Mouse (Mus musculus): ENCODE data around the gene Zfand2b. TPM values are rescaled to one million over a fixed set of nuclear protein-coding genes. Genes with fewer than 3 reads are reported as not detected.

Gene Zfand2b
- polyA plus RNA-seq, 1 experiment from 2014 or later: 32.1 TPM

- Histone ChIP-seq H3K27ac (peak overlapping the region; percentile 94), H3K27me3 (ENCODE audit: insufficient read depth, poor library complexity, severe bottlenecking) (peaks cover 23% of the 10 kb centered on the region; the same call in 1 of the 2 replicates), H3K4me3 (peak overlapping the region; percentile 97), H3K9me3 (no peaks in the 10 kb centered on the region), H3K4me1 (peaks cover 37% of the 10 kb centered on the region), H3K36me3 (peaks cover 46% of the 10 kb centered on the region)
- 10% methylated on average over 17 of the region's 17 CpGs for whole genome bisulfite sequencing
- no peak for DNase-seq (ENCODE audit: low spot score)
Measured at GRCm38 (mm10) chr1:75211141-75211708, 42.8 kb downstream of the Zfand2b start.

DNA sequence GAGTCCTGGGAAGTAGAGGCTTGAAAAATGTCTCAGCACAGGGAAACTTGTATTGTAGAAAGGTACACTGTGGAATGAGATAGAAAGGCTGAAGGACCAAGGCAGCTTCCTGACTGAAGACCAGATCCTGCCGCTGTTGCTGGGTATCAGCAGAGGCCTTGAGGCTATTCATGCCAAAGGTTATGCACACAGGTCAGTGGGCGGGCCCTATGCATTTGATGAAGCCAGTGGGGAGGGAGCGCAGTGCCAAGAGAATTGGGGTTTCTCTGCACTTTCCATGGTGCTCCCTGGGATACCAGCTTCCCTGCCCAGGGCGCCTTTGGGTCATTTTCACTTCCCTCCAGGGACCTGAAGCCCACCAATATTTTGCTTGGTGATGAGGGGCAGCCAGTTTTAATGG is 44.1 kb downstream of the Zfand2b start:
- 75% methylated on average over 4 of the region's 4 CpGs for WGBS
- Histone ChIP-seq H3K36me3 (peaks cover 48% of the 10 kb centered on the region), H3K27me3 (ENCODE audit: insufficient read depth, poor library complexity, severe bottlenecking) (peaks cover 36% of the 10 kb centered on the region), H3K27ac (no peak overlapping the region), H3K9me3 (no peaks in the 10 kb centered on the region), H3K4me1 (peaks cover 37% of the 10 kb centered on the region), H3K4me3 (no peak overlapping the region; the same call in 1 of the 2 replicates)
- no peak for DNase-seq (ENCODE audit: low spot score)

DNA sequence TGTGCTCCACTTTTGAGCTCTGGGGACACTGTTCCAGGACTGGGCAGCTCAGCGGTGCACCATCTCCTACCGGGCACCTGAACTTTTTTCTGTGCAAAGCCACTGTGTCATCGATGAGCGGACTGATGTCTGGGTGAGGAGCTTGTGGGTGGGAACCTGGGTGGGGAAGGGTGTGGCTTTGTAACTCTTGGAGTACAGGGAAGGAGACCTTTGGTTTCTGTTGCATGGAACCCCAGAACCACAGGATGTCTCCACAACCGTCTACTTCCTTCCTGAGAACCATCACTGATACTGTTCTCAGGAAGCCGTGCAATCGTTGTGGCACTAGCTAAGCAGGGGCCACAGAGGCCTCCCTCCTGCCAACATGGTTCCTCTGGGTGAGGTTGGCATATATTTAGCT is 44.6 kb downstream of the Zfand2b start:
- WGBS: 83% methylated on average over 7 of the region's 7 CpGs
- H3K36me3 ChIP-seq: peaks cover 48% of the 10 kb centered on the region
- DNase-seq (ENCODE audit: low spot score): no peak
- H3K27ac ChIP-seq: no peak overlapping the region
- H3K4me1 ChIP-seq: peaks cover 41% of the 10 kb centered on the region
- H3K4me3 ChIP-seq: no peak overlapping the region
- H3K9me3 ChIP-seq: no peaks in the 10 kb centered on the region
- peaks cover 41% of the 10 kb centered on the region for H3K27me3 ChIP-seq (ENCODE audit: insufficient read depth, poor library complexity, severe bottlenecking)

DNA sequence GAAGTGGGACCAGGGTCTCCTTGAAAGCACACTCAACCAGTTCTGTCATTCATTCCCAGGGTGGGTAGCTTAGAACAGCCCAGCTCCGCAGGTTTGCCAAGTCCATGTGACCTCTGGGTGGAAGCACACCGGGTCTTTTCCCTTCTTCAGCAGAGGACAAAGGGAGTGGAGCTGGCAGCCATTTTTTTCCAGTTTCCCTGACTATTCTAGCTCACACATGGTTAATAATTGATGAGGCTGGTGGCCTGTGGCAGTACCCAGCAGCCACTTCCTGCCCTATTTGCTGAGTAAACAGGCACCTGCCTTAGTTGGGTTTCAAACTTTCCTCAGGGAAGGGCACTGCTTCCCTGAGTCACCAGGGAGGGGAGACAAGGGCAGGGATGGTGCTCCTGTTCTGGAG is 46.0 kb downstream of the Zfand2b start:
- Histone ChIP-seq H3K9me3 (no peaks in the 10 kb centered on the region), H3K27me3 (ENCODE audit: insufficient read depth, poor library complexity, severe bottlenecking) (peaks cover 42% of the 10 kb centered on the region), H3K27ac (no peak overlapping the region), H3K4me1 (peaks cover 48% of the 10 kb centered on the region), H3K36me3 (peaks cover 48% of the 10 kb centered on the region), H3K4me3 (no peak overlapping the region)
- no peak for DNase-seq (ENCODE audit: low spot score)
- 64% methylated on average over 2 of the region's 2 CpGs for WGBS

DNA sequence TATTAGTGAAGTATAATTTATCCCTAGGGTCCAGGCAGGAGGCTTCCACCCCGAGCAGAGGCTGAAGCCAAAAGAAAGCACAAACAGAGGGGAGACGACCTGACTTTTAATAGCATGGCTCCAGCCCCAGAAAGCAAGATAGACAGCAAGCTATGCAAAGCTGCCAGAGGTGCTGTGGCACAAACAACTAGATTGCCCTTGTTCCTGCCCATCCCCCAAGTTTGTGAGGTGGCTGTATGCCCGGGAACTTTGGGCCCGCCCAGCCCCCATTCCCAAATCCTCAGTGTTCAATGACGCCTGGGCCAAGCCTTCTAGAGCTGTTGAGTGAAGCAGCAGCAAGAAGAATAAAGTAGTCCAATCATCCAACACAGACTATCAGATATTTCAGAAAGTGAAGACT is 46.4 kb downstream of the Zfand2b start:
- Histone ChIP-seq H3K27ac (no peak overlapping the region), H3K4me1 (peaks cover 48% of the 10 kb centered on the region)
- 79% methylated on average over 5 of the region's 5 CpGs for WGBS

DNA sequence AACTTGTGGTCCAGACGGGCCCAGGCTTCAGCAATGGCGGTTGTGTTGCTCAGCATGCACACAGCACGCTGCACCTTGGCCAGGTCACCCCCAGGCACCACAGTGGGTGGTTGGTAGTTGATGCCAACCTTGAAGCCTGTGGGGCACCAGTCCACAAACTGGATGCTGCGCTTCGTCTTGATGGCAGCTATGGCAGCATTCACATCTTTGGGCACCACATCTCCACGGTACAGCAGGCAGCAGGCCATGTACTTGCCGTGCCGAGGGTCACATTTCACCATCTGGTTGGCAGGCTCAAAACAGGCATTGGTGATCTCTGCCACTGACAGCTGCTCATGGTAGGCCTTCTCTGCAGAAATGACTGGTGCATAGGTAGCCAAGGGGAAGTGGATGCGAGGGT is 47.3 kb downstream of the Zfand2b start:
- H3K27ac ChIP-seq: no peak overlapping the region
- no peak for DNase-seq (ENCODE audit: low spot score)
- H3K9me3 ChIP-seq: no peaks in the 10 kb centered on the region
- peaks cover 50% of the 10 kb centered on the region for H3K27me3 ChIP-seq (ENCODE audit: insufficient read depth, poor library complexity, severe bottlenecking)
- 88% methylated on average over 9 of the region's 9 CpGs for WGBS
- H3K36me3 ChIP-seq: peaks cover 48% of the 10 kb centered on the region
- H3K4me3 ChIP-seq: no peak overlapping the region
- H3K4me1 ChIP-seq: peaks cover 43% of the 10 kb centered on the region

More for the DNA sequence above, 46.4 kb downstream of the Zfand2b start:
- H3K27me3 ChIP-seq (ENCODE audit: insufficient read depth, poor library complexity, severe bottlenecking): peaks cover 42% of the 10 kb centered on the region
- H3K36me3 ChIP-seq: peaks cover 48% of the 10 kb centered on the region
- DNase-seq (ENCODE audit: low spot score): no peak
- no peaks in the 10 kb centered on the region for H3K9me3 ChIP-seq
- H3K4me3 ChIP-seq: no peak overlapping the region

DNA sequence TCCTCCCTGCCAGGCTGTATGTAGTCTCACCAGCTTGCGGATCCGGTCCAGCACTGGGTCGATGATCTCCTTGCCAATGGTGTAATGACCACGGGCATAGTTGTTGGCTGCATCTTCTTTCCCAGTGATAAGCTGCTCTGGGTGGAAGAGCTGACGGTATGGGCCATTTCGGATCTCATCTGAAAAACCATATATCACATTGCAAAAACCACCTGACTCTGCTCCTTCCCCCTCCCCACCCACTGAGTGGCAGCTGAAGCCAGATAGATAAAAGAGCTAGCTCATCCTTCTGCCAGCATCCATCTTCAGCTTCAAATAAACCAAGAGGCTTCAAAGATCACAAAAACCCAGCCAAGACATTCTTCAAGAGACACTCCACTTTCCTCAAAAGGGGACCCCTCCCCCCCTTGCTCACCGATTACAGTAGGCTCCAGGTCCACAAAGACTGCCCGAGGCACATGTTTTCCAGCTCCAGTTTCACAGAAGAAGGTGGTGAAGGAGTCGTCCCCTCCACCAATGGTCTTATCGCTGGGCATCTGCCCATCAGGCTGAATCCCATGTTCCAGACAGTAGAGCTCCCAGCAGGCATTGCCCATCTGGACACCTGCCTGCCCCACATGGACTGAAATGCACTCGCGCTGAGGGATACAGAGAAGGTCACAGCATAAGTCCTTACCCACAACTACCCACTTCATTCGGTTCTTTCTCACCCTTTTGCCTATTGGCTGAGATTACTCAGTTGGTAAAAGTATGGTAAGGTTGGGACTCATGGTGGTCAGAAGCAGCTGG is 48.5 kb downstream of the Zfand2b start:
- Histone ChIP-seq H3K36me3 (peaks cover 44% of the 10 kb centered on the region), H3K27me3 (ENCODE audit: insufficient read depth, poor library complexity, severe bottlenecking) (peaks cover 62% of the 10 kb centered on the region), H3K27ac (no peak overlapping the region), H3K4me1 (peaks cover 35% of the 10 kb centered on the region), H3K4me3 (peak overlapping the region; percentile 6; the same call in 1 of the 2 replicates), H3K9me3 (no peaks in the 10 kb centered on the region)
- 70% methylated on average over 13 of the region's 13 CpGs for WGBS
- DNase-seq (ENCODE audit: low spot score): no peak

GRCm38 (mm10) chr1:75217893-75218226 is 49.4 kb downstream of the Zfand2b start:
- DNase-seq (ENCODE audit: low spot score): no peak
- Histone ChIP-seq H3K4me3 (peak overlapping the region; percentile 72), H3K36me3 (peaks cover 36% of the 10 kb centered on the region), H3K27me3 (ENCODE audit: insufficient read depth, poor library complexity, severe bottlenecking) (peaks cover 62% of the 10 kb centered on the region), H3K4me1 (peaks cover 26% of the 10 kb centered on the region), H3K9me3 (no peaks in the 10 kb centered on the region), H3K27ac (no peak overlapping the region; the same call in 1 of the 2 replicates)
- WGBS: 2% methylated on average over 6 of the region's 6 CpGs

GRCm38 (mm10) chr1:75218227-75219001 is 50.0 kb downstream of the Zfand2b start:
- DNase-seq (ENCODE audit: low spot score): no peak

GRCm38 (mm10) chr1:75219078-75219477 is 50.6 kb downstream of the Zfand2b start:
- Histone ChIP-seq H3K9me3 (no peaks in the 10 kb centered on the region), H3K4me1 (peaks cover 22% of the 10 kb centered on the region), H3K4me3 (peak overlapping the region; percentile 72), H3K36me3 (peaks cover 23% of the 10 kb centered on the region), H3K27ac (peak overlapping the region; percentile 76), H3K27me3 (ENCODE audit: insufficient read depth, poor library complexity, severe bottlenecking) (peaks cover 62% of the 10 kb centered on the region)
- DNase-seq (ENCODE audit: low spot score): peak; percentile 92
- WGBS: under 1% methylated on average over 24 of the region's 24 CpGs

More at GRCm38 (mm10) chr1:75218227-75219001, 50.0 kb downstream of the Zfand2b start:
- H3K4me3 ChIP-seq: peak overlapping the region; percentile 72
- peak overlapping the region; percentile 76 for H3K27ac ChIP-seq
- peaks cover 22% of the 10 kb centered on the region for H3K4me1 ChIP-seq
- WGBS: 2% methylated on average over 38 of the region's 38 CpGs
- no peaks in the 10 kb centered on the region for H3K9me3 ChIP-seq
- peaks cover 62% of the 10 kb centered on the region for H3K27me3 ChIP-seq (ENCODE audit: insufficient read depth, poor library complexity, severe bottlenecking)
- peaks cover 30% of the 10 kb centered on the region for H3K36me3 ChIP-seq

DNA sequence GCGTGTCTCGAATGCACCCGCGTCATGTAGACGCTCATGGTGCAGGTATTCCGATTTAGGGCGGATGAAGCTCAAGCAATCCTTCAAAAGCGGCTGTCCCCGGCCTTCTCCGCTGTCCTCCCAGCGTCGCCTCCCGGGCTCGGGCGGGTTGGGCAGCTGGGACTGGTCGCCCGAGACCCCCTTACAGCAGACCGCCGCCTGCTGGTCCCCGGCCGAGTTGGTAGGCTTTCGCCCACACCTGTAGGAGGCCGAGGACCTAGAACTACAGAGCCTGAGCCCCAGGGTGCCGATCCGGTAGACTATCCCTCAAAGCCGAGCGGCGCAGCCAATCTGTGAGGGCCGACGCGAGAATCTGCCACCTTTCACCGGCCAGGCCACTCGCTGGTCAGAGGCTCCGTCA is 51.1 kb downstream of the Zfand2b start, which contains the start of gene Tuba4a:
TSS of gene Tuba4a (minus strand) at position 335 of the 400 bp plus-strand sequence.
- peak within 1 kb of the TSS; percentile 76 for H3K27ac ChIP-seq
- H3K4me3 ChIP-seq: peak within 1 kb of the TSS; percentile 72
- peaks cover 22% of the 10 kb centered on the region for H3K4me1 ChIP-seq
- H3K36me3 ChIP-seq: peaks cover 19% of the 10 kb centered on the region
- WGBS: under 1% methylated on average over 34 of the region's 34 CpGs
- H3K9me3 ChIP-seq: no peaks in the 10 kb centered on the region
- peaks cover 62% of the 10 kb centered on the region for H3K27me3 ChIP-seq (ENCODE audit: insufficient read depth, poor library complexity, severe bottlenecking)
- DNase-seq (ENCODE audit: low spot score): peak; percentile 81
